Mouse (Mus musculus) G1E (cell line): ENCODE measurements around the gene Art3. TPM values are rescaled to one million over a fixed set of nuclear protein-coding genes. Genes with fewer than 3 reads are reported as not detected.

Experiments used
- ATAC-seq: 2 replicates; pipeline ENCODE4 v1.8.0; 2016; ENCODE audit warnings: mild to moderate bottlenecking; ENCODE audit not compliant: insufficient number of reproducible peaks, poor library complexity, low FRiP score, severe bottlenecking; ENCODE audit errors: extremely low read depth
- DNase-seq: peaks from one replicate; pipeline ENCODE4 v3.0.0; 2012; ENCODE audit warnings: low spot score
- H3K27me3 ChIP-seq: 2 replicates; pipeline ENCODE4 v1.6.1; 2012; ENCODE audit warnings: mild to moderate bottlenecking, low read length, inconsistent platforms; ENCODE audit not compliant: insufficient read depth
- H3K36me3 ChIP-seq: replicated peaks from 2 replicates; pipeline ENCODE3; 2012; ENCODE audit warnings: mild to moderate bottlenecking, inconsistent platforms
- H3K4me1 ChIP-seq: 2 replicates; pipeline ENCODE4 v1.6.1; 2012; ENCODE audit warnings: low read depth, low read length, inconsistent platforms, mixed read lengths; ENCODE audit not compliant: insufficient read depth
- H3K4me3 ChIP-seq: 2 replicates; pipeline ENCODE4 v1.5.1; 2012; ENCODE audit warnings: low read depth, mild to moderate bottlenecking, inconsistent platforms, low read length, moderate library complexity, mixed read lengths
- H3K9me3 ChIP-seq: replicated peaks from 2 replicates; pipeline ENCODE4 v1.6.1; 2012; ENCODE audit warnings: inconsistent platforms
- CTCF ChIP-seq: IDR thresholded peaks from 2 replicates; pipeline ENCODE4 v1.5.1; 2012; ENCODE audit warnings: low read depth, low read length, inconsistent platforms, mixed read lengths
- GATA1 ChIP-seq: IDR thresholded peaks from 2 replicates; pipeline ENCODE4 v1.6.1; 2012; ENCODE audit warnings: borderline replicate concordance, low read length, inconsistent platforms, mixed read lengths
- GATA2 ChIP-seq: IDR thresholded peaks from 2 replicates; pipeline ENCODE4 v1.6.1; 2012; ENCODE audit warnings: low read depth, low read length, inconsistent platforms, borderline replicate concordance
- POLR2AphosphoS5 ChIP-seq: IDR thresholded peaks from 2 replicates; pipeline ENCODE4 v1.6.1; 2012; ENCODE audit warnings: low read depth, low read length, inconsistent platforms; ENCODE audit not compliant: insufficient replicate concordance
- TAL1 ChIP-seq: conservative IDR thresholded peaks from 2 replicates; pipeline ENCODE4 v1.6.1; 2012; ENCODE audit warnings: low read depth, low read length, inconsistent platforms, mixed read lengths
- polyA plus RNA-seq: library from polyadenylated mRNA; stranded (reverse); fragments of >175 nt; gene quantifications from 2 replicates; pipeline ENCODE4 v1.2.3, GENCODE M21; 2012
- total RNA-seq, 2 experiments: library from RNA; stranded (forward) in 1 of 2; stranded (reverse) in 1 of 2; fragments of 200-1000 nt in 1 of 2; fragments of >200 nt in 1 of 2; fragmentation: Nextera tagmentation in 1 of 2; gene quantifications; 2 replicates each; pipeline ENCODE4 v1.2.3; 2014 to 2017

Gene Art3
- total and polyA plus RNA-seq, 3 experiments = 0.22 TPM; not detected in 2

- peaks cover 8% of the 10 kb centered on the region; the same call in 1 of the 2 replicates for H3K9me3 ChIP-seq
- no peak overlapping the region; the same call in 1 of the 2 replicates for H3K4me3 ChIP-seq
- no peaks in the 10 kb centered on the region for H3K36me3 ChIP-seq
- peaks cover 4% of the 10 kb centered on the region for H3K27me3 ChIP-seq
- peak; percentile 37 for ATAC-seq
- TF ChIP-seq TAL1 (0 out of 2 replicates have a peak, but pooled peaks have one; percentile 34), GATA2 (no peak)
- peak; percentile 49 for DNase-seq
- peaks cover 65% of the 10 kb centered on the region for H3K4me1 ChIP-seq
These were observed 62.2 kb downstream of the Art3 start for GRCm38 (mm10) chr5:92393863-92394262.

DNA sequence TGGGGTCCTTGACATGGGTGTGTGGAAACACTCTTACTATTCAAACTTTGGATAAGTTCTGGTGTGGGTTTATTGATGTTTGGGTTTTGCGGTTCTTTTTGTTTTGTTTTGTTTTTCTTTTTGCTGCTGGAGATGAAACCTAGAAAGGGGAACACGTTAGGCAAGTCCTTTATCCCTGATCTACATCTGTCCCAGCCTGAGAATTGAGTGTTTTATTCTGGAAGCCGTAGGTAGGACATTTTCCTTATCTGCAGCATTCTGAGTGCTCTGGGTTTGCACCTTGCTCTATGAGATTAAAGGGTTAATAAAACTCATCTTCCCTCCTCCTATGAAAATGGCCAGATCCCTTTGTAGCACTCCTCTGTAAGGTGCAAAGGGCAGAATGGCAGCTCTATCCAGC, 64.1 kb downstream of the Art3 start:
- no peak for ATAC-seq
- TF ChIP-seq GATA2 (no peak), TAL1 (peak; percentile 52)

DNA sequence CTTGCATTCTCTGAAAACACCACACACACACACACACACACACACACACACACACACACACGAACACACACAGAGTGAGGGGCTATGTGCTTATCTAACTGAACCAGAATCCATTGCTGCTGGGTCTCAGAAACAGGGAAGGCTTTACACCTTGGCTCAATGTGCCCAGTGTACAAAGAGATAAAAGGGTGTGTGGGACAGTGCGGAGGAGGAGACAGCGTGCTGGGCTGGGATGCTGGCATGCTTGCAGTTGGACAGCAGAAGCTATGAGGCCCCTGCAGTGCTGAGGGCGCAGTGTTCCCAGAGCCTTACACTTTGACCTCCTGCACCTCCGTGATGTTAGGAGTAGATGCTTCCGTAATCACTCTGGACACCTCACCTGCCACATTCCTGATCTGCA, 64.8 kb downstream of the Art3 start:
- peak; percentile 62 for DNase-seq
- H3K4me1 ChIP-seq = peaks cover 66% of the 10 kb centered on the region
- TF ChIP-seq POLR2AphosphoS5 (no peak), TAL1 (peak; percentile 92)

More for the DNA sequence above, 64.1 kb downstream of the Art3 start:
- DNase-seq = no peak
- peak overlapping the region; percentile 45; the same call in 1 of the 2 replicates for H3K4me3 ChIP-seq
- no peaks in the 10 kb centered on the region for H3K36me3 ChIP-seq
- peaks cover 64% of the 10 kb centered on the region for H3K4me1 ChIP-seq
- H3K27me3 ChIP-seq = peaks cover under 1% of the 10 kb centered on the region; the same call in 1 of the 2 replicates
- peaks cover 8% of the 10 kb centered on the region; the same call in 1 of the 2 replicates for H3K9me3 ChIP-seq

DNA sequence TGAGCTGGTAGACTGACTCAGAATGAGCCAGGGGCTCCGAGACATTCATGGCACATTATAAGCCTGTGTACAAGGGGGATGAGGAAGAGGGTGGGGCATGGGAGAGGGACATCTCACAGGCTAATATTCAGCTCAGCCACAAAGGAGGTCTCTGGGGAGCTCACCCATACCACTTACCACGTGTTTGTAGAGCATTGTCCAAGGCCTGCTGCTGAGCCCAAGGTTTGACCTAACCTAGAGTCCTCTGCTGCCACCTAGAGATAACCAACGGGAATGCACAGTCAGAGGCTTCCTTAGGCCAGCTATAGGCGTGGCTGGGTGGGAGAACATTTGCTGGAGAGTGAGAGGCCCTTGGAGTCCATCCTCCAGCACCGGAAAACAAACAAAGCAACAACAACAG, 66.5 kb downstream of the Art3 start:
- no peak overlapping the region; the same call in 1 of the 2 replicates for H3K4me3 ChIP-seq
- no peaks in the 10 kb centered on the region for H3K36me3 ChIP-seq
- ATAC-seq (peak; percentile 51; the same call in 1 of the 2 replicates), DNase-seq (peak; percentile 57)
- peaks cover 69% of the 10 kb centered on the region for H3K4me1 ChIP-seq
- TF ChIP-seq GATA2 (no peak), CTCF (peak; percentile 74)
- H3K9me3 ChIP-seq = no peaks in the 10 kb centered on the region
- H3K27me3 ChIP-seq = peaks cover 7% of the 10 kb centered on the region; the same call in 1 of the 2 replicates

More for the DNA sequence above, 64.8 kb downstream of the Art3 start:
- Histone ChIP-seq H3K4me3 (peak overlapping the region; percentile 45; the same call in 1 of the 2 replicates), H3K9me3 (peaks cover 8% of the 10 kb centered on the region; the same call in 1 of the 2 replicates), H3K36me3 (no peaks in the 10 kb centered on the region), H3K27me3 (0 out of 2 replicates have a peak, but pooled peaks cover 2% of the 10 kb centered on the region)
- peak; percentile 91 for ATAC-seq

GRCm38 (mm10) chr5:92402816-92403215, 71.2 kb downstream of the Art3 start:
- TF ChIP-seq POLR2AphosphoS5 (no peak), GATA2 (no peak)
- no peak for ATAC-seq
- Histone ChIP-seq H3K36me3 (no peaks in the 10 kb centered on the region), H3K4me3 (no peak overlapping the region), H3K27me3 (peaks cover 7% of the 10 kb centered on the region; the same call in 1 of the 2 replicates), H3K4me1 (peaks cover 41% of the 10 kb centered on the region), H3K9me3 (no peaks in the 10 kb centered on the region)
- DNase-seq = no peak

DNA sequence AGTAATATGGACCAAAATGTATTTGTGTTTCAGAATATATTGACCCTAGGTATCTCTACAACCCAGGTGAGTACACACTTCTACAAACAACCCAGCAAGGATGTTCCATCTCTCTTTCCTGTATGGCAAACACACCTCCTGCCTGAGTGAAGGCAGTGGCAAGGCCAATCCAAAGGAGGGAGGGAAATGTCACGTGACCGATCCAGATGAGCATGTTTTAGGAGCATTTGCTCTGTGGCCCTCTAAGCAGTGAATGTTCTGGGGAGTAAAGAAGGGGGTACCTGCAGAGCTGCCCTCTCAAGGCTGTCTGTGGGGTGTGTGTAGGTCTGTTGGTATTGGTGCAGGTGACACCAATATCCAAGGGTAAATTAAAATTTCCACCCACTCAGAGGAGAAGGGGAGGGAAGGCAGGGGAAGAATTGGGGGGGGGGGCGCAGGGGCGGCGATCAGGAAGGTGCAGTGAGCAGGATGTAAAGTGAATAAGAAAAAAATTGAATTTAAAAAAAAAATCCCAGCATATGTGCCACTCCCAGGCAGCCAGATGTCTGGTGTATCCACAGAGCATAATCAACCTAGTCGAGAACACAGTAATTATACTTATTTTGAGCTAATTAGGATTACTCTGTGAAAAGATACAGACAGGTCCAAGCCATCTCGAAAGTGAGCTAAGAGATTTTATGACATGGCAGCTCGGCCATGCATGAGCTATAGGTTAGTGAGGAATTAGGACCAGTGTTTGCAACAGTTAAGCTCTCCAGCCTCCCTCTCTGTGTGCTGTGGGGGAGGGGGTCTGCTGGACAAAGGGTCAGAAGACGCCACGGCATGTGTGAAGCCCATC, 72.2 kb downstream of the Art3 start:
- TF ChIP-seq TAL1 (no peak), GATA2 (no peak), CTCF (no peak), GATA1 (no peak), POLR2AphosphoS5 (no peak)
- no peak overlapping the region for H3K4me3 ChIP-seq
- H3K36me3 ChIP-seq = no peaks in the 10 kb centered on the region
- ATAC-seq (no peak), DNase-seq (no peak)
- H3K9me3 ChIP-seq = no peaks in the 10 kb centered on the region
- H3K27me3 ChIP-seq = peaks cover 7% of the 10 kb centered on the region; the same call in 1 of the 2 replicates
- peaks cover 34% of the 10 kb centered on the region for H3K4me1 ChIP-seq

- H3K9me3 ChIP-seq = no peaks in the 10 kb centered on the region
- TF ChIP-seq GATA1 (no peak), POLR2AphosphoS5 (no peak), GATA2 (no peak), CTCF (no peak), TAL1 (no peak)
These were observed 72.7 kb downstream of the Art3 start for GRCm38 (mm10) chr5:92404400-92404678.

More at GRCm38 (mm10) chr5:92404400-92404678, 72.7 kb downstream of the Art3 start:
- H3K4me3 ChIP-seq = no peak overlapping the region
- DNase-seq (no peak), ATAC-seq (no peak)
- peaks cover 7% of the 10 kb centered on the region; the same call in 1 of the 2 replicates for H3K27me3 ChIP-seq
- peaks cover 31% of the 10 kb centered on the region for H3K4me1 ChIP-seq
- no peaks in the 10 kb centered on the region for H3K36me3 ChIP-seq
